Mouse (Mus musculus): Measurements from ENCODE around the gene Lats2. TPM values are rescaled to one million over a fixed set of nuclear protein-coding genes. Genes with fewer than 3 reads are reported as not detected.
A peak's percentile ranks its signal among the peaks of the same experiment; 100 is the strongest.

The Lats2 gene
- polyA plus RNA-seq, 1 experiment from 2014 or later = 19.4 TPM

GRCm38 (mm10) chr14:57745291-57745969, 12.8 kb downstream of the Lats2 start:
- Histone ChIP-seq H3K9ac (ENCODE audit: low read length) (peak overlapping the region; percentile 98), H3K4me2 (ENCODE audit: low read depth, low read length) (peak overlapping the region; percentile 90), H3K27me3 (ENCODE audit: control insufficient read depth, insufficient read depth, low read length) (no peaks in the 10 kb centered on the region), H3K36me3 (ENCODE audit: control insufficient read depth, insufficient read depth) (no peaks in the 10 kb centered on the region), H3K4me3 (ENCODE audit: low read length) (peak overlapping the region; percentile 95), H3K27ac (ENCODE audit: low read length) (peak overlapping the region; percentile 99), H3K4me1 (ENCODE audit: control insufficient read depth, insufficient read depth, low read length) (peaks cover 32% of the 10 kb centered on the region), H3K9me3 (replicated peaks; ENCODE audit: control insufficient read depth, low read length) (no peaks in the 10 kb centered on the region)
- WGBS = under 1% methylated on average over 103 of the region's 103 CpGs
- peak; percentile 57 for ATAC-seq (replicated peaks; ENCODE audit: extremely low read depth, insufficient read depth, low FRiP score)

GRCm38 (mm10) chr14:57744547-57744946, 13.6 kb downstream of the Lats2 start:
- H3K9ac ChIP-seq (ENCODE audit: low read length) = peak overlapping the region; percentile 98
- ATAC-seq (replicated peaks; ENCODE audit: extremely low read depth, insufficient read depth, low FRiP score) = no peak
- H3K36me3 ChIP-seq (ENCODE audit: control insufficient read depth, insufficient read depth) = no peaks in the 10 kb centered on the region
- no peaks in the 10 kb centered on the region for H3K27me3 ChIP-seq (ENCODE audit: control insufficient read depth, insufficient read depth, low read length)
- peak overlapping the region; percentile 99 for H3K27ac ChIP-seq (ENCODE audit: low read length)
- H3K4me1 ChIP-seq (ENCODE audit: control insufficient read depth, insufficient read depth, low read length) = peaks cover 38% of the 10 kb centered on the region
- under 1% methylated on average over 8 of the region's 8 CpGs for whole genome bisulfite sequencing
- peak overlapping the region; percentile 90 for H3K4me2 ChIP-seq (ENCODE audit: low read depth, low read length)
- no peaks in the 10 kb centered on the region for H3K9me3 ChIP-seq (replicated peaks; ENCODE audit: control insufficient read depth, low read length)
- peak overlapping the region; percentile 95 for H3K4me3 ChIP-seq (ENCODE audit: low read length)

GRCm38 (mm10) chr14:57740651-57741050, 17.5 kb downstream of the Lats2 start:
- WGBS = 68% methylated on average over 8 of the region's 8 CpGs

GRCm38 (mm10) chr14:57737089-57737488, 21.1 kb downstream of the Lats2 start:
- Histone ChIP-seq H3K27ac (ENCODE audit: low read length) (peak overlapping the region; percentile 76), H3K4me1 (ENCODE audit: control insufficient read depth, insufficient read depth, low read length) (peaks cover 57% of the 10 kb centered on the region), H3K36me3 (ENCODE audit: control insufficient read depth, insufficient read depth) (peaks cover 3% of the 10 kb centered on the region; the same call in 1 of the 2 replicates), H3K9me3 (replicated peaks; ENCODE audit: control insufficient read depth, low read length) (no peaks in the 10 kb centered on the region), H3K9ac (ENCODE audit: low read length) (no peak overlapping the region), H3K4me2 (ENCODE audit: low read depth, low read length) (peak overlapping the region; percentile 2; the same call in 1 of the 2 replicates), H3K27me3 (ENCODE audit: control insufficient read depth, insufficient read depth, low read length) (no peaks in the 10 kb centered on the region), H3K4me3 (ENCODE audit: low read length) (no peak overlapping the region)
- peak; percentile 85 for ATAC-seq (replicated peaks; ENCODE audit: extremely low read depth, insufficient read depth, low FRiP score)

More at GRCm38 (mm10) chr14:57740651-57741050, 17.5 kb downstream of the Lats2 start:
- Histone ChIP-seq H3K4me3 (ENCODE audit: low read length) (no peak overlapping the region), H3K27ac (ENCODE audit: low read length) (no peak overlapping the region), H3K4me1 (ENCODE audit: control insufficient read depth, insufficient read depth, low read length) (peaks cover 57% of the 10 kb centered on the region), H3K9me3 (replicated peaks; ENCODE audit: control insufficient read depth, low read length) (no peaks in the 10 kb centered on the region), H3K4me2 (ENCODE audit: low read depth, low read length) (no peak overlapping the region), H3K27me3 (ENCODE audit: control insufficient read depth, insufficient read depth, low read length) (no peaks in the 10 kb centered on the region), H3K9ac (ENCODE audit: low read length) (no peak overlapping the region), H3K36me3 (ENCODE audit: control insufficient read depth, insufficient read depth) (no peaks in the 10 kb centered on the region)
- ATAC-seq (replicated peaks; ENCODE audit: extremely low read depth, insufficient read depth, low FRiP score) = no peak

GRCm38 (mm10) chr14:57736141-57736540, 22.0 kb downstream of the Lats2 start:
- Histone ChIP-seq H3K4me2 (ENCODE audit: low read depth, low read length) (no peak overlapping the region), H3K27me3 (ENCODE audit: control insufficient read depth, insufficient read depth, low read length) (no peaks in the 10 kb centered on the region), H3K4me1 (ENCODE audit: control insufficient read depth, insufficient read depth, low read length) (peaks cover 56% of the 10 kb centered on the region), H3K36me3 (ENCODE audit: control insufficient read depth, insufficient read depth) (peaks cover 3% of the 10 kb centered on the region; the same call in 1 of the 2 replicates), H3K9ac (ENCODE audit: low read length) (no peak overlapping the region), H3K27ac (ENCODE audit: low read length) (peak overlapping the region; percentile 44; the same call in 1 of the 2 replicates), H3K9me3 (replicated peaks; ENCODE audit: control insufficient read depth, low read length) (no peaks in the 10 kb centered on the region), H3K4me3 (ENCODE audit: low read length) (no peak overlapping the region)
- 46% methylated on average over 4 of the region's 4 CpGs for WGBS
- ATAC-seq (replicated peaks; ENCODE audit: extremely low read depth, insufficient read depth, low FRiP score) = no peak

GRCm38 (mm10) chr14:57732668-57733293, 25.4 kb downstream of the Lats2 start:
- 87% methylated on average over 6 of the region's 6 CpGs for WGBS
- Histone ChIP-seq H3K27ac (ENCODE audit: low read length) (no peak overlapping the region), H3K4me2 (ENCODE audit: low read depth, low read length) (no peak overlapping the region), H3K27me3 (ENCODE audit: control insufficient read depth, insufficient read depth, low read length) (no peaks in the 10 kb centered on the region), H3K36me3 (ENCODE audit: control insufficient read depth, insufficient read depth) (peaks cover 3% of the 10 kb centered on the region; the same call in 1 of the 2 replicates), H3K4me3 (ENCODE audit: low read length) (no peak overlapping the region), H3K9ac (ENCODE audit: low read length) (no peak overlapping the region), H3K9me3 (replicated peaks; ENCODE audit: control insufficient read depth, low read length) (no peaks in the 10 kb centered on the region), H3K4me1 (ENCODE audit: control insufficient read depth, insufficient read depth, low read length) (peaks cover 59% of the 10 kb centered on the region)
- no peak for ATAC-seq (replicated peaks; ENCODE audit: extremely low read depth, insufficient read depth, low FRiP score)

GRCm38 (mm10) chr14:57730527-57730926, 27.7 kb downstream of the Lats2 start:
- 14% methylated on average over 9 of the region's 9 CpGs for WGBS
- H3K4me1 ChIP-seq (ENCODE audit: control insufficient read depth, insufficient read depth, low read length) = peaks cover 41% of the 10 kb centered on the region
- H3K4me3 ChIP-seq (ENCODE audit: low read length) = no peak overlapping the region
- H3K27me3 ChIP-seq (ENCODE audit: control insufficient read depth, insufficient read depth, low read length) = no peaks in the 10 kb centered on the region
- H3K9me3 ChIP-seq (replicated peaks; ENCODE audit: control insufficient read depth, low read length) = peaks cover 9% of the 10 kb centered on the region
- peaks cover 7% of the 10 kb centered on the region; the same call in 1 of the 2 replicates for H3K36me3 ChIP-seq (ENCODE audit: control insufficient read depth, insufficient read depth)
- no peak overlapping the region for H3K4me2 ChIP-seq (ENCODE audit: low read depth, low read length)
- peak; percentile 68 for ATAC-seq (replicated peaks; ENCODE audit: extremely low read depth, insufficient read depth, low FRiP score)
- H3K9ac ChIP-seq (ENCODE audit: low read length) = no peak overlapping the region
- H3K27ac ChIP-seq (ENCODE audit: low read length) = peak overlapping the region; percentile 76

- 38% methylated on average over 5 of the region's 5 CpGs for WGBS
- ATAC-seq (replicated peaks; ENCODE audit: extremely low read depth, insufficient read depth, low FRiP score) = 0 out of 2 replicates have a peak, but pooled peaks have one; percentile 26
Observed at GRCm38 (mm10) chr14:57729975-57730499, 28.2 kb downstream of the Lats2 start.

GRCm38 (mm10) chr14:57729364-57729763, 28.8 kb downstream of the Lats2 start:
- no peak overlapping the region for H3K4me3 ChIP-seq (ENCODE audit: low read length)

More at GRCm38 (mm10) chr14:57729975-57730499, 28.2 kb downstream of the Lats2 start:
- Histone ChIP-seq H3K4me1 (ENCODE audit: control insufficient read depth, insufficient read depth, low read length) (peaks cover 37% of the 10 kb centered on the region), H3K4me2 (ENCODE audit: low read depth, low read length) (peak overlapping the region; percentile 6; the same call in 1 of the 2 replicates), H3K4me3 (ENCODE audit: low read length) (no peak overlapping the region), H3K27me3 (ENCODE audit: control insufficient read depth, insufficient read depth, low read length) (no peaks in the 10 kb centered on the region), H3K9ac (ENCODE audit: low read length) (peak overlapping the region; percentile 31; the same call in 1 of the 2 replicates), H3K9me3 (replicated peaks; ENCODE audit: control insufficient read depth, low read length) (peaks cover 9% of the 10 kb centered on the region), H3K36me3 (ENCODE audit: control insufficient read depth, insufficient read depth) (peaks cover 9% of the 10 kb centered on the region; the same call in 1 of the 2 replicates), H3K27ac (ENCODE audit: low read length) (peak overlapping the region; percentile 76)

More at GRCm38 (mm10) chr14:57729364-57729763, 28.8 kb downstream of the Lats2 start:
- no peak overlapping the region for H3K9ac ChIP-seq (ENCODE audit: low read length)
- no peaks in the 10 kb centered on the region for H3K27me3 ChIP-seq (ENCODE audit: control insufficient read depth, insufficient read depth, low read length)
- H3K36me3 ChIP-seq (ENCODE audit: control insufficient read depth, insufficient read depth) = peaks cover 9% of the 10 kb centered on the region; the same call in 1 of the 2 replicates
- H3K4me2 ChIP-seq (ENCODE audit: low read depth, low read length) = 0 out of 2 replicates have a peak overlapping the region, but pooled peaks have one; percentile 6
- H3K4me1 ChIP-seq (ENCODE audit: control insufficient read depth, insufficient read depth, low read length) = peaks cover 37% of the 10 kb centered on the region
- peaks cover 9% of the 10 kb centered on the region for H3K9me3 ChIP-seq (replicated peaks; ENCODE audit: control insufficient read depth, low read length)
- WGBS = 63% methylated on average over 8 of the region's 8 CpGs
- ATAC-seq (replicated peaks; ENCODE audit: extremely low read depth, insufficient read depth, low FRiP score) = no peak
- H3K27ac ChIP-seq (ENCODE audit: low read length) = peak overlapping the region; percentile 76
